Mouse (Mus musculus) kidney, embryonic 16.5 days (tissue): ENCODE results near the gene Spata1. TPM values are rescaled to one million over a fixed set of nuclear protein-coding genes. Genes with fewer than 3 reads are reported as not detected.
A peak's percentile ranks its signal among the peaks of the same experiment; 100 is the strongest.
"Not testable (repeated sequence)": the region's sequence is repeated elsewhere in the genome, so short reads cannot be mapped to it uniquely, and the experiment has no call there.

Experiments used
- ATAC-seq: fragments of 200-750 bp; cut with Nextera tagmentation; 2 replicates; pipeline ENCODE4 v1.8.0; 2017; ENCODE audit warnings: moderate TSS enrichment; ENCODE audit not compliant: low FRiP score, low TSS enrichment
- H3K27ac ChIP-seq: fragments of 300-500 bp; sonication (generic); 2 replicates; pipeline ENCODE4 v1.5.1; 2014; ENCODE audit warnings: low read length
- H3K27me3 ChIP-seq: fragments of 300-500 bp; sonication (generic); 2 replicates; pipeline ENCODE4 v1.6.1; 2014; ENCODE audit warnings: low read length, control low read depth, mixed read lengths; ENCODE audit not compliant: insufficient read depth
- H3K36me3 ChIP-seq: fragments of 300-500 bp; sonication (generic); 2 replicates; pipeline ENCODE4 v1.6.1; 2014; ENCODE audit warnings: low read length, control low read depth, mixed read lengths; ENCODE audit not compliant: insufficient read depth
- H3K4me1 ChIP-seq: fragments of 300-500 bp; sonication (generic); 2 replicates; pipeline ENCODE4 v1.6.1; 2014; ENCODE audit warnings: low read length, control low read depth, mixed read lengths; ENCODE audit not compliant: insufficient read depth
- H3K4me2 ChIP-seq: fragments of 300-500 bp; sonication (generic); replicated peaks from 2 replicates; pipeline ENCODE4 v1.6.1; 2014; ENCODE audit warnings: low read depth, low read length
- H3K4me3 ChIP-seq: fragments of 300-500 bp; sonication (generic); 2 replicates; pipeline ENCODE4 v1.5.1; 2014; ENCODE audit warnings: mild to moderate bottlenecking, low read length
- H3K9ac ChIP-seq: fragments of 300-500 bp; sonication (generic); replicated peaks from 2 replicates; pipeline ENCODE4 v1.6.1; 2014; ENCODE audit warnings: low read length
- H3K9me3 ChIP-seq: fragments of 300-500 bp; sonication (generic); 2 replicates; pipeline ENCODE4 v1.6.1; 2016; ENCODE audit warnings: low read length, control low read depth
- WGBS: fragments of 180-500 bp; shearing (Covaris S2); extraction: QIAGEN DNeasy Blood & Tissue Kit; methylation state at CpG from one replicate; pipeline ENCODE4 v1.1.7; 2014; 5-methylcytosine and 5-hydroxymethylcytosine counted together
- polyA plus RNA-seq: library from polyadenylated mRNA; unstranded; fragments of >200 nt; fragmentation: Nextera tagmentation; extraction: Ambion mirVana; gene quantifications from 2 replicates; pipeline ENCODE4 v1.2.1, GENCODE M21; 2015

Spata1 gene
- polyA plus RNA-seq, 1 experiment from 2014 or later: 5.1 TPM

DNA sequence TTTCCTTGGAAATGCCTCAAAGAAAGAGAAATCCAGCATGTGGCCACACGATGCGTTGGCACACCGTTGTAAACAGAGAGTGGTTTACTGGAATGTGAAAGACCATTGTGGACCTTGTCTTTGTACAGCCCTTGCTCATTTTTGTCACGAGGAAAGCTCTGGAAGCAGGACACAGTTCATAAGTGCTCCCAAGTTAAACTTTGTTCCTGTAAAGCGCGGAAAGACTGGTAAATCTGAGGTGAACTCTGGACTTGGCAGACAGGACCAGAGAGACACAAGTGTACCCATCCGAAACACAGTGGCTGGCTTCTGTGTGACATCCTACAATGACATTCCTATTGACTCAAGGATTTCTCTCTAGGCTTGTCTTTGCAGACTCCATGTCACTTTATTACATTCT is 56.2 kb downstream of the Spata1 start:
- peak overlapping the region; percentile 65; the same call in 1 of the 2 replicates for H3K27ac ChIP-seq
- H3K9me3 ChIP-seq: 0 out of 2 replicates have a peak, but pooled peaks cover 5% of the 10 kb centered on the region
- WGBS: 78% methylated on average over 7 of the region's 7 CpGs
- H3K36me3 ChIP-seq: peaks cover 7% of the 10 kb centered on the region; the same call in 1 of the 2 replicates
- H3K4me1 ChIP-seq: no peaks in the 10 kb centered on the region
- no peak overlapping the region for H3K4me2 ChIP-seq
- H3K27me3 ChIP-seq: no peaks in the 10 kb centered on the region
- H3K9ac ChIP-seq: no peak overlapping the region
- H3K4me3 ChIP-seq: no peak overlapping the region
- ATAC-seq: peak; percentile 76

GRCm38 (mm10) chr3:146442936-146443335 is 56.6 kb downstream of the Spata1 start:
- ATAC-seq: no peak
- H3K9me3 ChIP-seq: 0 out of 2 replicates have a peak, but pooled peaks cover 5% of the 10 kb centered on the region
- WGBS: 82% methylated on average over 8 of the region's 8 CpGs
- H3K4me1 ChIP-seq: no peaks in the 10 kb centered on the region
- H3K4me2 ChIP-seq: no peak overlapping the region
- H3K27me3 ChIP-seq: no peaks in the 10 kb centered on the region
- H3K27ac ChIP-seq: 0 out of 2 replicates have a peak overlapping the region, but pooled peaks have one; percentile 6
- peaks cover 10% of the 10 kb centered on the region; the same call in 1 of the 2 replicates for H3K36me3 ChIP-seq
- no peak overlapping the region for H3K9ac ChIP-seq
- H3K4me3 ChIP-seq: no peak overlapping the region

- no peak overlapping the region for H3K27ac ChIP-seq
- H3K4me1 ChIP-seq: no peaks in the 10 kb centered on the region
- H3K4me2 ChIP-seq: no peak overlapping the region
- 0 out of 2 replicates have a peak, but pooled peaks cover 5% of the 10 kb centered on the region for H3K9me3 ChIP-seq
- peaks cover 10% of the 10 kb centered on the region; the same call in 1 of the 2 replicates for H3K36me3 ChIP-seq
- ATAC-seq: no peak
- 93% methylated on average over 7 of the region's 7 CpGs for WGBS
- no peaks in the 10 kb centered on the region for H3K27me3 ChIP-seq
- no peak overlapping the region for H3K4me3 ChIP-seq
- H3K9ac ChIP-seq: no peak overlapping the region
Measured at GRCm38 (mm10) chr3:146442484-146442883, 57.1 kb downstream of the Spata1 start.

DNA sequence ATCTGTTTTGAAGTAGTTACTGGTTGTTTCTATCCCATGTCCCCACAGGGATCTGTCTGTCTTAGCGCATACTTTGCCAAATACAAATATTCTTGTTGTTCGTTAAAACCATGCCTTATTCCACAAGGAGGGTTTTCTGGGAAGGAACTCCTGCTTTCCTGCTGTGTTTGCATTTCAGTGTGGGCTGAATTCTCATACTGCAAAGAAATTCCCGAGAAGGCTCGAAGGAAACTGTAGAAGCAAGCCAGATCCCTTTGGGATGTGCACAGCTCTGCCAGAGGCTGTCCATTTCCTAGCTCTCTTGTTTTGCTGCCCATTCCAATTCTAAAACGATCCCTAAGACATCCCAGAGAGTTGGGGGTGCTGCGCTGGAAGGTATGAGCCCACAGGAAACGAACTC is 59.1 kb downstream of the Spata1 start:
- no peaks in the 10 kb centered on the region for H3K4me1 ChIP-seq
- no peak overlapping the region for H3K27ac ChIP-seq
- H3K9ac ChIP-seq: no peak overlapping the region
- no peak overlapping the region for H3K4me3 ChIP-seq
- no peak for ATAC-seq
- no peak overlapping the region for H3K4me2 ChIP-seq
- 90% methylated on average over 7 of the region's 7 CpGs for WGBS
- H3K27me3 ChIP-seq: no peaks in the 10 kb centered on the region
- H3K36me3 ChIP-seq: peaks cover 19% of the 10 kb centered on the region
- no peaks in the 10 kb centered on the region for H3K9me3 ChIP-seq

DNA sequence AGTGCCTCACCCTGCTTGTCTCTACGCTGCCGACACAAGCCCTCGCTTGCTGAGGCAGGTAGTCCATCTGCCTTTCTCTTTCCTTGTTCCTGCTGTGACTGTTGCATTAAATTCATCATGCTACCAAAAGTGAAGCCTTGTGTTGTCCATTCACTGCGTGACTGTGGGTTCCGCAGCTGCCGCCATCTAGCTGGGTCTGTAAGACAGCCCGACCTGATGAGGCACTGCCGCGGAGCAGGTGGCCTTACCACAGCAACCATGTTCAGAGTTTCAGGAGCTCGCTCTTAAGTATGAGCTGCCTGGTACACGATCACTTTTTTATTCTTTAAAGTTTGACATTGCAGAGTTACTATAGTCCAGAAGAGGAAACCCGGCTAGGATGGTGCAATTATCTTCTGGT is 59.5 kb downstream of the Spata1 start:
- WGBS: 95% methylated on average over 12 of the region's 12 CpGs
- H3K9me3 ChIP-seq: no peaks in the 10 kb centered on the region
- no peak overlapping the region for H3K4me3 ChIP-seq
- H3K4me2 ChIP-seq: no peak overlapping the region
- no peaks in the 10 kb centered on the region for H3K27me3 ChIP-seq
- peaks cover 19% of the 10 kb centered on the region for H3K36me3 ChIP-seq
- H3K9ac ChIP-seq: no peak overlapping the region
- no peak for ATAC-seq
- H3K27ac ChIP-seq: no peak overlapping the region
- no peaks in the 10 kb centered on the region for H3K4me1 ChIP-seq

- WGBS: 93% methylated on average over 8 of the region's 8 CpGs
- ATAC-seq: no peak
- H3K4me3 ChIP-seq: no peak overlapping the region
- H3K4me2 ChIP-seq: no peak overlapping the region
- no peaks in the 10 kb centered on the region for H3K4me1 ChIP-seq
- peaks cover 32% of the 10 kb centered on the region for H3K36me3 ChIP-seq
- H3K9ac ChIP-seq: no peak overlapping the region
- H3K27ac ChIP-seq: no peak overlapping the region
- no peaks in the 10 kb centered on the region for H3K9me3 ChIP-seq
- H3K27me3 ChIP-seq: no peaks in the 10 kb centered on the region
Measured at GRCm38 (mm10) chr3:146436114-146436513, 63.4 kb downstream of the Spata1 start.

- no peak overlapping the region for H3K27ac ChIP-seq
- peaks cover 38% of the 10 kb centered on the region for H3K36me3 ChIP-seq
- H3K4me3 ChIP-seq: no peak overlapping the region
- no peaks in the 10 kb centered on the region for H3K9me3 ChIP-seq
- WGBS: 90% methylated on average over 11 of the region's 11 CpGs
- no peaks in the 10 kb centered on the region for H3K4me1 ChIP-seq
- ATAC-seq: no peak
- H3K4me2 ChIP-seq: no peak overlapping the region
- no peaks in the 10 kb centered on the region for H3K27me3 ChIP-seq
- no peak overlapping the region for H3K9ac ChIP-seq
Measured at GRCm38 (mm10) chr3:146435533-146435932, 64.0 kb downstream of the Spata1 start.

DNA sequence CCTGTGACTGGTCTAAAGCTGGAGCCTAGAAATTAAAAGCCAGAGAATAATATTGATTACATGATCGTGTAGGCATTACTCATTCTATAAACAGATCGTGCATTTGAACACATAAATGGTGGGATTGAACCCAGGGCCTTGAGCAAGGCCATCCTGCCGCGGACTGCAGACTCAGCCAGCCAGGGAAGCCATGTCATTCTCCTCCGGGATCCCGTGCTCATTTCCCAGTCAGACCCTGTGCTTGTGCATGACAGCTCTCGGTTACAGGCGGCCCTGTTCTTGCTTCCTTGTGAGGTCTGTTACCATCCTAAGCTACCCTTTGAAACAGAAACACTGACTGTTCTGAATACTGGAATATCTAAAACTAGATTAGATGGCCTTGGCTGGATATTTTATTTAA is 64.9 kb downstream of the Spata1 start:
- 92% methylated on average over 8 of the region's 8 CpGs for WGBS
- peaks cover 40% of the 10 kb centered on the region for H3K36me3 ChIP-seq
- H3K9ac ChIP-seq: no peak overlapping the region
- H3K27ac ChIP-seq: no peak overlapping the region
- H3K9me3 ChIP-seq: no peaks in the 10 kb centered on the region
- no peak overlapping the region for H3K4me3 ChIP-seq
- no peaks in the 10 kb centered on the region for H3K27me3 ChIP-seq
- no peaks in the 10 kb centered on the region for H3K4me1 ChIP-seq
- H3K4me2 ChIP-seq: no peak overlapping the region
- no peak for ATAC-seq

- WGBS: 91% methylated on average over 14 of the region's 14 CpGs
- H3K4me1 ChIP-seq: no peaks in the 10 kb centered on the region
- H3K9me3 ChIP-seq: no peaks in the 10 kb centered on the region
- H3K27ac ChIP-seq: no peak overlapping the region
- no peak overlapping the region for H3K9ac ChIP-seq
- peaks cover 44% of the 10 kb centered on the region for H3K36me3 ChIP-seq
- no peak overlapping the region for H3K4me3 ChIP-seq
- ATAC-seq: no peak
- no peak overlapping the region for H3K4me2 ChIP-seq
- no peaks in the 10 kb centered on the region for H3K27me3 ChIP-seq
Measured at GRCm38 (mm10) chr3:146433681-146434350, 65.7 kb downstream of the Spata1 start.

GRCm38 (mm10) chr3:146433063-146433462 is 66.5 kb downstream of the Spata1 start:
- not testable (repeated sequence) for H3K27me3 ChIP-seq, H3K9me3 ChIP-seq, H3K27ac ChIP-seq, H3K4me3 ChIP-seq, H3K9ac ChIP-seq, ATAC-seq, H3K4me2 ChIP-seq, H3K4me1 ChIP-seq
- peaks cover 43% of the 10 kb centered on the region for H3K36me3 ChIP-seq
- WGBS: 88% methylated on average over 11 of the region's 11 CpGs
